Mouse (Mus musculus) MEL (cell line): ENCODE measurements around the gene Smc1b. TPM values are rescaled to one million over a fixed set of nuclear protein-coding genes. Genes with fewer than 3 reads are reported as not detected.

ENCODE experiments used
- DNase-seq: peaks from one replicate; pipeline ENCODE4 v3.0.0; 2011; ENCODE audit warnings: low read depth, low spot score
- H3K27ac ChIP-seq: 2 replicates; pipeline ENCODE4 v1.5.1; 2012; ENCODE audit warnings: low read depth, mild to moderate bottlenecking, control low read depth, low read length, moderate library complexity; ENCODE audit not compliant: control insufficient read depth
- H3K27me3 ChIP-seq, 2 experiments: fragments of 150-350 bp in 1 of 2; sonication (generic) in 1 of 2; 2 replicates each; pipeline ENCODE4 v1.6.1; 2012; ENCODE audit warnings: low read length in 2 of 2, mild to moderate bottlenecking in 2 of 2, improper control_type of control experiment in 1 of 2, moderate library complexity in 1 of 2; ENCODE audit not compliant: insufficient read depth in 2 of 2, control insufficient read depth in 1 of 2
- H3K36me3 ChIP-seq, 2 experiments: 2 replicates each; pipeline ENCODE4 v1.6.1; 2012 to 2014; ENCODE audit warnings: low read length in 2 of 2, improper control_type of control experiment in 1 of 2, inconsistent platforms in 1 of 2, mild to moderate bottlenecking in 1 of 2; ENCODE audit not compliant: insufficient read depth in 2 of 2, control insufficient read depth in 1 of 2
- H3K4me1 ChIP-seq, 2 experiments: fragments of 150-350 bp in 1 of 2; sonication (generic) in 1 of 2; 2 replicates each; pipeline ENCODE4 v1.6.1; 2012; ENCODE audit warnings: low read length in 2 of 2, improper control_type of control experiment in 1 of 2, mild to moderate bottlenecking in 1 of 2; ENCODE audit not compliant: insufficient read depth in 2 of 2, control insufficient read depth in 1 of 2
- H3K4me3 ChIP-seq, 2 experiments: fragments of 150-350 bp in 1 of 2; sonication (generic) in 1 of 2; 2 replicates each; pipeline ENCODE4 v1.5.1; 2012; ENCODE audit warnings: low read depth in 2 of 2, low read length in 2 of 2, mild to moderate bottlenecking in 2 of 2, moderate library complexity in 2 of 2, control low read depth in 1 of 2, improper control_type of control experiment in 1 of 2; ENCODE audit not compliant: control insufficient read depth in 1 of 2, insufficient read depth in 1 of 2
- H3K79me2 ChIP-seq: 2 replicates; pipeline ENCODE4 v1.6.1; 2012; ENCODE audit warnings: mild to moderate bottlenecking, low read length, moderate library complexity; ENCODE audit not compliant: control insufficient read depth, poor library complexity, insufficient read depth
- H3K9ac ChIP-seq: 2 replicates; pipeline ENCODE4 v1.6.1; 2012; ENCODE audit warnings: low read depth, mild to moderate bottlenecking, control low read depth, low read length, moderate library complexity; ENCODE audit not compliant: control insufficient read depth, poor library complexity, severe bottlenecking
- H3K9me3 ChIP-seq: fragments of 150-350 bp; sonication (generic); replicated peaks from 2 replicates; pipeline ENCODE4 v1.6.1; 2012; ENCODE audit warnings: mild to moderate bottlenecking, low read length, improper control_type of control experiment, moderate library complexity; ENCODE audit not compliant: insufficient read depth
- BHLHE40 ChIP-seq: IDR thresholded peaks from 2 replicates; pipeline ENCODE4 v1.6.1; 2012; ENCODE audit warnings: low read depth, mild to moderate bottlenecking, inconsistent platforms, low read length, improper control_type of control experiment, borderline replicate concordance
- CHD1 ChIP-seq: IDR thresholded peaks from 2 replicates; pipeline ENCODE4 v1.6.1; 2012; ENCODE audit warnings: low read depth, mild to moderate bottlenecking, inconsistent platforms, low read length, improper control_type of control experiment
- CTCF ChIP-seq, 3 experiments: IDR thresholded peaks in 2 of 3; conservative IDR thresholded peaks in 1 of 3; 2 replicates each; pipeline ENCODE4 v1.5.1; 2011 to 2012; ENCODE audit warnings: low read length in 3 of 3, low read depth in 2 of 3, mild to moderate bottlenecking in 2 of 3, improper control_type of control experiment in 1 of 3, inconsistent platforms in 1 of 3, mixed read lengths in 1 of 3, moderate library complexity in 1 of 3; ENCODE audit not compliant: control insufficient read depth in 1 of 3, insufficient read depth in 1 of 3, poor library complexity in 1 of 3, severe bottlenecking in 1 of 3
- ELF1 ChIP-seq: IDR thresholded peaks from 2 replicates; pipeline ENCODE4 v1.6.1; 2014; ENCODE audit warnings: low read depth, mild to moderate bottlenecking, inconsistent platforms, low read length, improper control_type of control experiment, moderate library complexity
- GATA1 ChIP-seq: IDR thresholded peaks from 2 replicates; pipeline ENCODE4 v1.6.1; 2011; ENCODE audit warnings: low read depth, low read length, improper control_type of control experiment
- KAT2A ChIP-seq: conservative IDR thresholded peaks from 2 replicates; pipeline ENCODE4 v1.6.1; 2012; ENCODE audit warnings: low read depth, low read length, improper control_type of control experiment, inconsistent platforms
- MAZ ChIP-seq: IDR thresholded peaks from 2 replicates; pipeline ENCODE4 v1.6.1; 2012; ENCODE audit warnings: low read depth, mild to moderate bottlenecking, inconsistent platforms, low read length, improper control_type of control experiment
- MEF2A ChIP-seq: IDR thresholded peaks from 2 replicates; pipeline ENCODE4 v1.6.1; 2014; ENCODE audit warnings: low read depth, mild to moderate bottlenecking, inconsistent platforms, low read length, improper control_type of control experiment; ENCODE audit not compliant: poor library complexity, insufficient replicate concordance, severe bottlenecking; ENCODE audit errors: extremely low read depth
- NRF1 ChIP-seq: IDR thresholded peaks from 2 replicates; pipeline ENCODE4 v1.6.1; 2014; ENCODE audit warnings: low read depth, mild to moderate bottlenecking, inconsistent platforms, low read length, improper control_type of control experiment, moderate library complexity; ENCODE audit not compliant: poor library complexity, insufficient read depth, severe bottlenecking
- RAD21 ChIP-seq: IDR thresholded peaks from 2 replicates; pipeline ENCODE4 v1.6.1; 2011; ENCODE audit warnings: mild to moderate bottlenecking, low read depth, low read length, improper control_type of control experiment
- SMC3 ChIP-seq: IDR thresholded peaks from 2 replicates; pipeline ENCODE4 v1.6.1; 2011; ENCODE audit warnings: low read depth, low read length, improper control_type of control experiment
- TAL1 ChIP-seq: IDR thresholded peaks from 2 replicates; pipeline ENCODE4 v1.6.1; 2012; ENCODE audit warnings: mild to moderate bottlenecking, inconsistent platforms, low read length, moderate library complexity, mixed read lengths
- TBP ChIP-seq: IDR thresholded peaks from 2 replicates; pipeline ENCODE4 v1.8.0; 2011; ENCODE audit warnings: low read depth, low read length, improper control_type of control experiment
- TCF12 ChIP-seq: IDR thresholded peaks from 2 replicates; pipeline ENCODE4 v1.6.1; 2014; ENCODE audit warnings: low read depth, mild to moderate bottlenecking, inconsistent platforms, low read length, improper control_type of control experiment, moderate library complexity
- UBTF ChIP-seq: IDR thresholded peaks from 2 replicates; pipeline ENCODE4 v1.6.1; 2012; ENCODE audit warnings: low read depth, mild to moderate bottlenecking, inconsistent platforms, low read length, improper control_type of control experiment, moderate library complexity, borderline replicate concordance; ENCODE audit not compliant: insufficient read depth
- USF2 ChIP-seq, 2 experiments: IDR thresholded peaks; 2 replicates each; pipeline ENCODE4 v1.6.1; 2011 to 2012; ENCODE audit warnings: improper control_type of control experiment in 2 of 2, low read length in 2 of 2, borderline replicate concordance in 1 of 2, inconsistent platforms in 1 of 2, low read depth in 1 of 2, mild to moderate bottlenecking in 1 of 2; ENCODE audit not compliant: insufficient read depth in 1 of 2
- ZC3H11A ChIP-seq: IDR thresholded peaks from 2 replicates; pipeline ENCODE4 v1.6.1; 2012; ENCODE audit warnings: low read depth, mild to moderate bottlenecking, inconsistent platforms, low read length, improper control_type of control experiment
- polyA plus RNA-seq, 2 experiments: library from polyadenylated mRNA; stranded (reverse) in 1 of 2; unstranded in 1 of 2; fragments of >175 nt in 1 of 2; fragments of >200 nt in 1 of 2; gene quantifications; 2 replicates each; pipeline versions ENCODE4 v1.2.1 to v1.2.4; 2012; ENCODE audit warnings: low replicate concordance in 2 of 2, low read depth in 1 of 2; ENCODE audit not compliant: insufficient read length in 2 of 2, insufficient read depth in 1 of 2, missing spikeins in 1 of 2
- total RNA-seq: library from RNA; depleted of rRNA; stranded (reverse); fragments of 300-350 nt; gene quantifications from 2 replicates; pipeline ENCODE4 v1.2.3, GENCODE M21; 2012

The Smc1b gene
- total and polyA plus RNA-seq, 3 experiments: not detected

DNA sequence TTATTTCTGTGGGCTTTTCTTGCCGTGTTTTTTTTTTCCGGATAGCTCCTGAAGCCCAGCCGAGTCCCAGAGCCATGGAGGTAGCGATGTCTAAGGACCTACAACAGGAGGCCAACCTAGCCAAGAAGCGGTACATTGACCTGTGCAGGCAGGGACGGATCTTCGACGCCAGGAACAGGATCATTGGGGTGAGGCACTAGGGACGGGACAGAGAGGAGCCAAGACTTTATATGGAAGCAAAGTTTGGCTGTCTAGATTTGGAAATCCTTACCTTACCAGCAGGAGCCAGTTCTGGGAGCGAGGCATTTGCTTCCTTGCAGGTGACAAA is 393 bp upstream of the Smc1b start:
- TF ChIP-seq NRF1 (no peak), GATA1 (no peak), UBTF (no peak), TAL1 (no peak), CHD1 (no peak), BHLHE40 (no peak), SMC3 (no peak), KAT2A (no peak), TCF12 (no peak), USF2 (IDR thresholded peaks at IDR 0.05; ENCODE audit: borderline replicate concordance in 1 of 2, insufficient read depth in 1 of 2, low read depth in 1 of 2, low read length in 2 of 2) (no peak), MEF2A (no peak), MAZ (no peak)
- Histone ChIP-seq H3K27me3 (no peaks in the 10 kb centered on the region), H3K36me3 (no peaks in the 10 kb centered on the region)

DNA sequence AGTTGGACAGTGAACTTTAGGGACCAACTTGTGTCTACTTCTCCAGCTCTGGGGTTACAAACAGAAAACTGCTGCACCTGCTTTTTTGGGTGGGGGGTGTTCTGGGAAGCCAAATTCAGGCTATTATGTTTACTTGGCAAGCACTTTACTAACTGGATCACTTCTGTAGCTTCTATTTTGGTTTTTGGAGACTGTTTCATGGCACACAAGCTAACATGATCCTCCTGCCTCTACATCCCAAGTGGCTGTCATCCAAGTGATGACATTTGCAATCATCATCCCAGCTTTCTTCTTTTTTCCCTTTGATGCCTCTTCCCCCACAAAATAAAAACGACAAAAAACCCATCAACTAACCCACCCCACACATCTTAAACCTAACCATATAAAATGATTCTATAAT is 46.1 kb downstream of the Smc1b start:
- TF ChIP-seq CTCF (IDR thresholded peaks at IDR 0.05 in 2 of 3, conservative IDR thresholded peaks at IDR 0.05 in 1 of 3; ENCODE audit: control insufficient read depth in 1 of 3, insufficient read depth in 1 of 3, low read depth in 2 of 3, low read length in 3 of 3, poor library complexity in 1 of 3, severe bottlenecking in 1 of 3) (no peak), UBTF (no peak), ZC3H11A (no peak), CHD1 (no peak), MAZ (no peak), BHLHE40 (no peak), TBP (no peak), RAD21 (no peak), ELF1 (no peak), TAL1 (no peak), GATA1 (no peak)
- no peak overlapping the region for H3K4me3 ChIP-seq
- no peaks in the 10 kb centered on the region for H3K27me3 ChIP-seq
- no peaks in the 10 kb centered on the region for H3K4me1 ChIP-seq
- H3K36me3 ChIP-seq: no peaks in the 10 kb centered on the region
- no peaks in the 10 kb centered on the region for H3K79me2 ChIP-seq
- H3K9me3 ChIP-seq: no peaks in the 10 kb centered on the region
- no peak overlapping the region for H3K9ac ChIP-seq
- no peak overlapping the region for H3K27ac ChIP-seq
- no peak for DNase-seq

More for the DNA sequence above, 393 bp upstream of the Smc1b start:
- Histone ChIP-seq H3K79me2 (no peaks in the 10 kb centered on the region), H3K9ac (no peak overlapping the region), H3K4me3 (no peak overlapping the region), H3K9me3 (no peaks in the 10 kb centered on the region), H3K4me1 (no peaks in the 10 kb centered on the region), H3K27ac (no peak overlapping the region)
- DNase-seq: no peak
